Mouse (Mus musculus) adrenal gland, postnatal 10 days (tissue): ENCODE results near the gene Hoxd3. TPM values are rescaled to one million over a fixed set of nuclear protein-coding genes. Genes with fewer than 3 reads are reported as not detected.

Experiments used
- DNase-seq: peaks from one replicate; pipeline ENCODE4 v3.0.0; 2021; ENCODE audit warnings: mixed read lengths
- total RNA-seq, 2 experiments: library from RNA; stranded (reverse); gene quantifications; 2 replicates each; pipeline ENCODE4 v1.2.3; 2021

The Hoxd3 gene
- total RNA-seq, 2 experiments from 2014 or later, result 0.33 to 0.42 TPM

GRCm38 (mm10) chr2:74679596-74679971 lies 32.1 kb upstream of the Hoxd3 start:
- no peak for DNase-seq

GRCm38 (mm10) chr2:74679980-74680379 lies 31.7 kb upstream of the Hoxd3 start:
- no peak for DNase-seq

GRCm38 (mm10) chr2:74680561-74681398 lies 30.9 kb upstream of the Hoxd3 start:
- no peak for DNase-seq

- no peak for DNase-seq
Observed at GRCm38 (mm10) chr2:74681594-74682531, 29.9 kb upstream of the Hoxd3 start.

DNA sequence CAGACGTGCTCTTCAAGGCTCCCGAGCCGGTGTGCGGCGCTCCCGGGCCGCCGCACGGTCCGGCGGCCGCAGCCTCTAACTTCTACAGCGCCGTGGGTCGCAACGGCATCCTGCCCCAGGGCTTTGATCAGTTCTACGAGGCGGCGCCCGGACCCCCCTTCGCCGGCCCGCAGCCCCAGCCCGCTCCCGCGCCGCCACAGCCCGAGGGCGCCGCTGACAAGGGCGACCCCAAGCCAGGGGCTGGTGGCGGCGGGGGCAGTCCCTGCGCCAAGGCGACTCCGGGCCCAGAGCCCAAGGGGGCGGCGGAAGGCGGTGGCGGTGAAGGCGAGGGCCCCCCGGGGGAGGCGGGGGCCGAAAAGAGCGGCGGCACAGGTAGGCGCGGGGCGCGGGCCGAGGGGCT lies 28.9 kb upstream of the Hoxd3 start:
- no peak for DNase-seq

GRCm38 (mm10) chr2:74683471-74683951 lies 28.2 kb upstream of the Hoxd3 start:
- DNase-seq, result no peak

DNA sequence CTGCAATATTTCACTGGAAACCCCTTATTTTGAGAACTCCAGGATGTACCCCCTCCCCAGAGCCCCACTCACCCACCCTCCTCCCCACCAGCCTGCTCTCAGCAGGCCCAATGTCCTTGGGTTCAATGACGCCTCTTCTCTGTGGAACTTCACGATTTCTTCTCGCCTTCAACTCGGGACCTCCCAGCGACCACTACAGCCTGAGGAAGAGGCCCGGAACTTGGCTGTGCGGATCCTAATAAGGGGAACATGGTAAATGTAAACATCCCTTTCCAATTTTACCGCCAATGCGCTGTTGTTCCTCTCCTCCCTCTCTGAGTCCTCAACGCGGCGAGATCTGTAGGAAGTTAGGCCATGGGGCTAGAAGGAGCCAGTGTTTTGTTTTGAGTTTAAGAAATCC lies 27.6 kb upstream of the Hoxd3 start:
- DNase-seq, result no peak

DNA sequence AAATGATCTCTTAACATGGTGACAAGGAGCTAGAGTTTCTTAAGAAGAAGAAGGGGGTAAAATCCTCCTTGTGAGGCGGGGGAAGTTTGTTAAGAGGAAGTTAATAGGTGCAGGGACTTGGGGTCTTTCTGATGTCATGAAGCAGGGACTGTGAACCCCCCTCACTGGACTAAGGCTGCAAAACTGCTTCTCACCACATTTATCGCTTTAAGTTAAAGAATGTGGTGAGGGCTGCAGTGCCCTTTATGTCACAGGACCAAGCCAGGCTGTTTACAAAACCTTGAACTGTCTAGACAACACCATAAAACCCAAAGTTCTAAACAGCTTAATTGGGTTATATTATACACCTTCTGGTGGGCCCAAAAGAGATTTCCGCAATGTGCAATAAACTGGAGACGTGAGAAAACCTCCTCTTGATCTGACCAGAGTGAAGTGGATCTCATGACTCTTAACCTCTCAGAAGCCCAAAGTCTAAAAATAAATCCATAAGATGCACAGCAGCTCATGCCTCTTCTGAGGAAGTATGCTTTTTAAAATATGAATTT lies 26.6 kb upstream of the Hoxd3 start:
- no peak for DNase-seq

GRCm38 (mm10) chr2:74686301-74686987 lies 25.3 kb upstream of the Hoxd3 start:
- peak; percentile 72 for DNase-seq

GRCm38 (mm10) chr2:74686988-74687697 lies 24.6 kb upstream of the Hoxd3 start:
- DNase-seq, result no peak

DNA sequence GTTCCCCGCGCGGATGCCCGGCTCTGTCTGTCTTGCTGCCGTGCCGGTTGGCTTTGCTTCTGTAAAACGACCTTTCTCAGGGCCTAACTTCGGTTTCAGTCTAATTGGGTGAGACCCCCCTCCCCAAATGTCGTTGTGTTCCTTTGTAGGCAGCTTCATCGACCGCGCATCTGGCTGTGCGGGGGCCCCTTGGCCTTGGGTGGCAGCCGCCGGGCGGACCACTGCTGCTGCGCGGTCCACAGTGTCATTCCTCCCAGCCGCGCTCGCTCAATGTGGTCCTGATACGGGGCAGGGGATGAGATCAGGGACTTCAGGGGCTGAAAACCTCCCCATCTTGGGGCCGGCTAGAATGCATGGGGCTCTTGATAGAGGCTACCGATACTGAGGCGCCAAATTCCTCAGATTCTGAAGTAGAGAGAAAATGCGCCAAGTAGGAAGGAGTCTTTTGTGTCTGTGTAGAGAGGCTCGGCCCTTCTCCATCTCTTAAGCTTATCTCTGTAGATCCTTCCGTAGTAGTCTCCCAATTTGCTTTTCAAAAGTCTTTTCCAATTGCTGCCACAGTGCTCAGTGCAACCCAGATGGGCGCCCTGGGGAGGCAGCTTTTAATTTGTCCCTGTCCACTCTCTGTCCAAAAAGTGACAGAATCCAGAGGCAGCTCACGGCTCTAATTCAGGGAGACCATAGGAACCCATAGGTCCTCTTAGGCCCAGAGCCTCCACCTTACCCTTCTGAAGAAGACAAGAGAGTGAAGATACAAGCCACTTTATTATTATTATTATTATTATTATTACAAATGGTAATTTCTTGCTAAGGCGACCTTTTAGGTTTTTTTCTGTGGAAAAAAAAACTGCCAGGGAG lies 23.8 kb upstream of the Hoxd3 start:
- no peak for DNase-seq

DNA sequence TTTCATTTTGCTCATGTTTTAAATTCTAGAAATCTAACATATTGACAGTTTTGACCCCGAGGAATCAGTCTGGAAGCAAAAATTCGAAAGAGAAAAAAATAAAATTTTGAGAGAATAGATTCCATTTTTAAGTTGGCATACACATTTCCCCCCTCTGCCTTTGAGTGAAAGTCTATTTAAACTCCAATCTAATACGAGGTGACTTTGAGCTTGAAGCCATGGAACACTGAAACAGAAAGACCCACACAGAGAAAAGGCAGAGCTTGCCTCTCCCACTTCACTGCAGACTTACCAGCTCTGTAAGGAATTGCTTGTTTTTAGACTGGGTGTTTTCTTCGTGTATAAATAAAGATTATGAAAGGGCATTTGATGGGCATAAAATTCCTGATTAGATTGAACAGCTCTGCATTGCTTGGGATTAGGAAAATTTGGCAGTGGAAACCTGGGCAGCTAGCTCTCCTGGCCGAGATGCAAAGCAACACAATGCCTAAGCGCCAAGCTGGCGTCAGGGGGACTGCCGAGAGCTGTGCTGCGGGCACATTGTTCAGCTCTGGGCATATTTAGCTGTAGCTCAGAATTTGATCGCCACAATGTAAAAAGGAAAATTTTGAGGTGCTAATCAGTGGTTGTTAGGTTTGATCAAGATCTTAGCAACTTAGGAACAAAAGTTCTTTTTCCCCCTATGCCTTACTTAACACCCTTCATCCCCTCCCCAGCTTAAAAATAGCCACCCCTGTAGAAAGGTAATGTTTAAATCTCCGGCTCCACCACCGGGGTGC lies 22.7 kb upstream of the Hoxd3 start:
- DNase-seq, result no peak

DNA sequence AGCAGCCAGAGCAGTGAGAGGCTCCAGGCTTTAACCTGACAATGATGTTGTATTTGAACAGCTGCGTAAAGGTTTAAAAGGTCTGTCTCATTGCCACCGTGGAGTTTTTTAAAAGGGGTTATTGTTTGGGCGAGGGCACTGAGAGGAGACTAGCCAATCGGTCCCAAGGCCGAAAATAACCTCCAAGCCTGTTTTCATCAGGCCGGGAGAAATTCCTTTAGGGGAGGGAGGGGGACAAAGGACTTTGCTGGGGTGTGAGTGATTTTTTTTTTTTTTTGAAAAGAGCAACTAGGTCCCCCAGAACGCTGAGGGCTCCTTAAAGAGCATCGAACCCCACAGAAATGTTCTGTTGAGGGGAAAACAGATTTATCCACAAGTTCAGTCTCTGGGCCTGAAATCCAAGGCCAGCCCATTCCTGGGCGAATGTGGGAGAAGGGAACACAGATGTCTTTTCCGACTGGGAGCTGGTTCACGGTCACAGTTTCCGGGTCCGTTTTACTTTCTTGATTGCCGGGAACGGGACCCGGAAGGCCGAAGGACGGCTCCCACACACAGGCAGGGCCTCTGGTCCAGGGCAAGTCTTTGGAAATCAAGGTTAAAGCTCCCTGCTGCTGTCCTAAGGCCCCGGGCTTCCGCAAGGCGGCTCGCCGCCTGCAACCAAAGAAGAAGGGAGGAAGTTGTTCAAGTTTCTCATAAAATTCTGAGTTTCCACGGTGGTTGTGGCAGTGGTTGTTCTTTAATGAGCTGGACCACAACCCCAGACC lies 22.0 kb upstream of the Hoxd3 start:
- DNase-seq, result no peak

- no peak for DNase-seq
Observed at GRCm38 (mm10) chr2:74690338-74690716, 21.4 kb upstream of the Hoxd3 start.

GRCm38 (mm10) chr2:74691022-74691951 lies 20.4 kb upstream of the Hoxd3 start, which contains the start of gene Hoxd10:
TSS of gene Hoxd10 (plus strand) at chr2:74691924.
- peak; percentile 74 for DNase-seq

- DNase-seq, result no peak
Observed at GRCm38 (mm10) chr2:74691995-74692807, 19.5 kb upstream of the Hoxd3 start.
